Mouse (Mus musculus): ENCODE results near the gene Kctd3.

The Kctd3 gene

GRCm38 (mm10) chr1:189010671-189011070 lies 3.0 kb upstream of the Kctd3 start:
- no peak for DNase-seq (ENCODE audit: low spot score in 2 of 2)

GRCm38 (mm10) chr1:189007980-189008324 lies 311 bp upstream of the Kctd3 start:
- DNase-seq (ENCODE audit: low spot score in 2 of 2), result no peak

- DNase-seq (ENCODE audit: low spot score in 2 of 2), result no peak
These were observed 815 bp downstream of the Kctd3 start for GRCm38 (mm10) chr1:189006826-189007225.

GRCm38 (mm10) chr1:189006267-189006666 lies 1.4 kb downstream of the Kctd3 start:
- DNase-seq (ENCODE audit: low spot score in 2 of 2), result no peak

GRCm38 (mm10) chr1:189004774-189005173 lies 2.9 kb downstream of the Kctd3 start:
- no peak for DNase-seq (ENCODE audit: low spot score in 2 of 2)

GRCm38 (mm10) chr1:189001815-189002214 lies 5.8 kb downstream of the Kctd3 start:
- DNase-seq (ENCODE audit: low spot score in 2 of 2), result no peak

- DNase-seq (ENCODE audit: low spot score in 2 of 2), result no peak
These were observed 7.7 kb downstream of the Kctd3 start for GRCm38 (mm10) chr1:188999981-189000380.

- no peak for DNase-seq (ENCODE audit: low spot score in 2 of 2)
These were observed 9.7 kb downstream of the Kctd3 start for GRCm38 (mm10) chr1:188997921-188998320.

- peak in 1 of 2 experiments; percentile 41 for DNase-seq (ENCODE audit: low spot score in 2 of 2)
These were observed 14.4 kb downstream of the Kctd3 start for GRCm38 (mm10) chr1:188993218-188993617.

GRCm38 (mm10) chr1:188980050-188980449 lies 27.6 kb downstream of the Kctd3 start:
- DNase-seq (ENCODE audit: low spot score in 2 of 2), result peak; percentile 42 to 64

- DNase-seq (ENCODE audit: low spot score in 2 of 2), result no peak
These were observed 33.7 kb downstream of the Kctd3 start for GRCm38 (mm10) chr1:188973926-188974325.

- no peak for DNase-seq (ENCODE audit: low spot score in 2 of 2)
These were observed 34.6 kb downstream of the Kctd3 start for GRCm38 (mm10) chr1:188973078-188973477.

GRCm38 (mm10) chr1:188952501-188952900 lies 55.1 kb downstream of the Kctd3 start:
- DNase-seq (ENCODE audit: low spot score in 2 of 2), result no peak

GRCm38 (mm10) chr1:188951091-188951490 lies 56.5 kb downstream of the Kctd3 start:
- DNase-seq (ENCODE audit: low spot score in 2 of 2), result no peak

GRCm38 (mm10) chr1:188948276-188948675 lies 59.4 kb downstream of the Kctd3 start:
- DNase-seq (ENCODE audit: low spot score in 2 of 2), result peak in 1 of 2 experiments; percentile 52

GRCm38 (mm10) chr1:188947794-188948193 lies 59.8 kb downstream of the Kctd3 start:
- peak in 1 of 2 experiments; percentile 18 for DNase-seq (ENCODE audit: low spot score in 2 of 2)

- DNase-seq (ENCODE audit: low spot score in 2 of 2), result no peak
These were observed 60.8 kb downstream of the Kctd3 start for GRCm38 (mm10) chr1:188946849-188947248.

- DNase-seq (ENCODE audit: low spot score in 2 of 2), result no peak
These were observed 62.3 kb downstream of the Kctd3 start for GRCm38 (mm10) chr1:188945326-188945725.

- DNase-seq (ENCODE audit: low spot score in 2 of 2), result no peak
These were observed 70.3 kb downstream of the Kctd3 start for GRCm38 (mm10) chr1:188937246-188937780.
